Mouse (Mus musculus): ENCODE results near the gene Ripor3. TPM values are rescaled to one million over a fixed set of nuclear protein-coding genes. Genes with fewer than 3 reads are reported as not detected.

Ripor3 gene
- total RNA-seq, 2 experiments from 2014 or later = 0.33 to 0.59 TPM

DNA sequence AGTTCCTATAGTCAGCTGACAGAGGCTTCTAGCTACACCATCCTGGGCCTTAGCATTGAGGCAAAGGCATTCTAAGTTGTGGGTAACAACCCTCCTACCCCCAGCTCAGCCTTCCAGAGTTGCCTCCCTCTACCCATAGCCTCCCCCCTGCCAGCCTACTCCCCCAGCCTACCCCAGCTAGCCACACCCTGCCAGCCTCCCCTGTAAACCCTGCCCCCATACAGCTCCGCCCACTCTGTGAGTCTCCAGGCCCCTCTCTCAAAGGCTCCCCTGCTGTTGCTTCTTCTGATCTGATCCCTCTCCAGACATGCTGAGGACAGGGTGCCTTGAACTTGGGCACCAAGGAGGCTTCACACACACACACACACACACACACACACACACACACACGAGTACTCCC is 21.4 kb upstream of the Ripor3 start:
- no peak for DNase-seq (ENCODE audit: low spot score in 2 of 2)

DNA sequence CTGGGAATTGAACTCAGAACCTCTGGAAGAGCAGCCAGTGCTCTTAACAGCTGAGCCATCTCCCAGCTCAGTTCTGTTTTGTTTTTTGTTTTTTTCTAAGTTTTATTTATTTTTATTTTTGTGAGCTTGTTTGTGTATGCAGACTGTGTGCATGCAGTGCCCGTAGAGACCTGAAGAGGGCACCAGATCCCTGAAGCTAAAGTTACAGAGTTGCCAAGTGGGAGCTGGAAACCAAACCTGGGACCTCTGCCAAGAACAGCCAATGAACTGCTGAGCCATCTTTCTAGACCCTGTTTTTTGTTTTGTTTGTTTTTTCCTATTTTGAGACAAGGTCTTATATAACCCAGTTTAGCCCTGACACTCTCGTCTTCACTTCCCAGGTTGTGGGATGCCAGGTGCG is 18.0 kb upstream of the Ripor3 start:
- no peak for DNase-seq (ENCODE audit: low spot score in 2 of 2)

DNA sequence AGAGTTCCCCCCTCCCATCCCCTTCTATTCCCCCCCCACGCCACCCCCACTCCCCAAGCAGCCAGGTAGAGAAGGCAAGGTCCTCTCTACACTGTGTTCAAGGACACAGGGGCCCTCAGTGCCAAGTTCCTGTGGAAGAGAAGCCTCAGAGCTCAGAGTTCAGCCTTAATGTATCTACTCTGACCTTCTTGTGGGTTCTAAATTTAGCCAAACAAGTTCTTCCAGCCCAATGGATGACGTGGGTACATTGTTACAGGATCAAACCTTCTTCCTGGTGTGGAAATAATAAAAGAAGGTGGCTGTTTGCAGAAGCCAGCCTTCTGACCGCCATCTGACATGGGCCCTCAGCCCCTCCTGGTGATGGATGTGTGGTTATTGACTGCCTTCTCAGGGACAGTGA is 16.0 kb upstream of the Ripor3 start:
- DNase-seq (ENCODE audit: low spot score in 2 of 2) = no peak

DNA sequence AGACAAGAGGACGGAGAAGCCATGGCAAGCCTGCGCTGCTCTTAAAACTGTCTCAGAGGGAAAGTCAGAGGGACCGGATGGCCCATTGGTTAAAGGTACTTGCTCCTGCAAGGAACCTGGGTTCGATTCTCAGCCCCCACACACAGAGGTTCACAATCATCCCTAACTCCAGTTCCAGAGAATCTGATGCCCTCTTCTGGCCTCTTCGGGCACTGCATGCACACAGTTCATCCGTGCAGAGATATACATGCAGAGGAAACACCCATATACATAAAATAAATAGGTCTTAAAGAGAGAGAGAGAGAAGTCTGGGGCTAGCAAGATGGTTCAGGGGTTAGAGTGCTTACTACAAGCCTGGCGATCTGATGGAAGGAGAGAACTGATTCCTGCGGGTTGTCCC is 15.5 kb upstream of the Ripor3 start:
- no peak for DNase-seq (ENCODE audit: low spot score in 2 of 2)

DNA sequence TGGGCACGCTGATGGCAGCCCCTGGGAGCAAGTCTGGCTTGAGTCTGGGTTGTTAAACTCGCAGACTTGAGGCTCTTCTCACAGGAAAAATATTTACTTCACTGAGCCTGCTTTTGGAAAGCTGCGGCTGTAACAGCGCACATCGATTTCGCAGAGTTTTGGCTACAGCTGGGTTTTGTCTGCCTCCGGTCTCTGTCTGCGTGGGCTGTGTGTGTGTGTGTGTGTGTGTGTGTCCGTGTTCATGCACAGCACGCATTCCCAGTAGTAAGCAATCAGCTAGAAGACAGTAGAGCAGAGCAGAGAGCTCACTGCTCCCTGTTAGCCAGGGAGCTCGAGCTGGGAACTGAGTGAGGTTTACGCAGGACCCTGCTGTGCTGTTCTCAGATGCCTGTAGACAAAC is 14.8 kb upstream of the Ripor3 start:
- peak; percentile 61 to 74 for DNase-seq (ENCODE audit: low spot score in 2 of 2)

DNA sequence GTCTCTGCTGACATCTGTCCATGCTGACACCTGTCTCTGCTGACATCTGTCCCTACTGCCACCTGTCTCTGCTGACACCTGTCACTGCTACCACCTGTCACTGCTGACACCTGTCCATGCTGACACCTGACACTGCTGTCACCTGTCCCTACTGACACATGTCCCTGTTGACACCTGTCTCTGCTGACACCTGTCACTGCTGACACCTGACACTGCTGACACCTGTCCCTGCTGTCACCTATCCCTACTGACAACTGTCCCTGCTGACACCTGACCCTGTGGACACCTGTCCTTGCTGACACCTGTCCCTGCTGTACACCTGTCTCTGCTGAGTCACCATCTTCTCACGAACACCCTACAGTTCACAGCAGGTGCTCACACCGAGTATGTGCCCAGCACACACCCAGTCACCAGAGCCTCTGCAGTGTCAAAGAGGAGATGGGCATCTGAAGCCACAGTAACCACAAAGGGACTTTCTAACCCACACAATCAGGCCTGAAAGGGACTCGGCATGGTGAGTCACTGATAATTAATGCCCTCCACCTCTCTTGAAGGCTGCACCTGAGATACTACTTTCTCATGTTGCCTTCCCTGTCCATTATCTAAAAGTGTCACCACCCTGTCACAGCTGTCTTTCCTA is 13.5 kb upstream of the Ripor3 start:
- no peak for DNase-seq (ENCODE audit: low spot score in 2 of 2)

DNA sequence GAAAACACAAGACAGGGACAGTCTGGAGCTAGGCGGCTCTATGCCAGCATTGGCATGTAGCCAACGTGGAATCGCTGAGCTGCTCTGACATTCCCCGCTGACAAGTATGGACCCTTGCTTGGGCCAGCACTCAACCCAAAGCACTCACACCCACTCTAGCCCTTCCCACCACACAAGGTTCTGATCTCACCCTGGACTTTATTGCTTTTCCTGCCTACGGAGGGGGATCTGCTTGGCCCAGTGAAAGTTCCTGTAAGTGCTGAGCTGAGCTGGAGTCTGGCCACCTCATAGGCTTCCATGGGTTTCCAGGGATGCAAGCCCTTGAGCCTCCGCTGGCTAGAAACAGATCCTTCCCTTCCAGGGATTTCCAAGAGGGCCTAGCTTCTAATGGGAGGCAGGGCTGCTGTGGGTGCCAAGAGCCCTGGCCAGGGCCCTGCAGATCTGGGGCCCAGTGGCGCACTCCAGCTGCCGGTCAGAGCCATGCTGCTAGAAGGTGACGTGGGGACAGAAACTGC is 8.8 kb upstream of the Ripor3 start:
- no peak for DNase-seq (ENCODE audit: low spot score in 2 of 2)

DNA sequence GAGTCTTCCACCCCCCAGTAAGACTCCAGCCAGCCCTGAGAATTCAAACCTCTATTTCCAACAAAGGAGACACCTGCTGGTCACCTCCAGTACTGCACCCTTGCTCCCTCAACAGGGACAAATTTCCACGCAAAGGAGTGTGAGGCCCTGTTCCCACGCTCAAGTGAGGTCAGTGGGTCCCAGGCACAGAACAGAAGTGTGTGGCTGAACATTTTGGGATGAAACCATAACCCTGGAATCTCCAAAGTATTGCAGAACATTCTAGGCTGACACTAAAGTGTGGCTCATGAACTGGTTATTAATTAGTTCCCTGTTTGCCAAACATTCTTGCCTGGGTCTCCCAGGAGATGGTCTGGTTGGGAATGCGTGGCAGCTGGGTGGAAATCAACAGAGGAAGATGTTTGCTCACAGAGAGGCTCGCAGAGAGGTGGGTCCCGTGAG is 6.6 kb upstream of the Ripor3 start:
- peak; percentile 51 to 74 for DNase-seq (ENCODE audit: low spot score in 2 of 2)

DNA sequence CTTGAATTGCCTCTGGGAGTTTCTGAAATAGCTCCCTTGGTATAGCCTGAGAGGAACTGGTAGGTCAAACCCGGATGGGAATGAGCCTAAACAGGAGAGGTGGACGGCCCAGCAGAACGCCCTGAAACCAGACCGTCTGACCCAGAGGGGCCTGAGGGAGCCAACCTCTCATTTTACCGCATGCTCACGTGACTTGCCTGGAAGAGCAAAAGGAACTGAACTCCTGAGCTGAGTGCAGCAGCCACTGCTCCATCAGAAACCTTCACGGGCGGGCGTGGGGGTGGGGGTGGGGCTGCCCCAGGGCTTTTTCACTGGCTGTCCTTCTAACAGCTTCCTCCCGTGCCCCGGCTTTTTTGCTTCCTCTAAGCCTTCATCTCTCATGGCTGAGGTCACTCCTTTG is 475 bp upstream of the Ripor3 start:
- DNase-seq (ENCODE audit: low spot score in 2 of 2) = no peak

DNA sequence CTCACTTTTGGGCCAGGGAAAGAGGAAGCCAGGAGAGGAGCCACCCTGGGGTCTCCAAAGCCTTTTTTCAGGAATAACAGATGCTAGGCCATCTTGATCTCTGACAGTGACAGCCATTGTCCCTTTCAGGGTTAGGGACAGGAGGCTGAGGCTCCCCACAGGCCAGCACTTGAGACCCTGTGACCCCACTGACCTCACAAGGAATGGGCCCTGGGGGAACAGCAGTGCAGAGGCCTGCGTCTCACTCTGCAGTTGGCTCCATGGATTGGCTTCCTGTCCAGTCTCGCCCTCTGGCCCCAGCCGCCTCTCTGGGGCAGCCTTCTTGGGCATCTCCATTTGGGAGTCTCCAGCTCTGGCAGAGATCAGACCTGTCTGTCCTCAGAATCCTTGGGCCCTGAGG is 2.3 kb downstream of the Ripor3 start:
- DNase-seq (ENCODE audit: low spot score in 2 of 2) = no peak

DNA sequence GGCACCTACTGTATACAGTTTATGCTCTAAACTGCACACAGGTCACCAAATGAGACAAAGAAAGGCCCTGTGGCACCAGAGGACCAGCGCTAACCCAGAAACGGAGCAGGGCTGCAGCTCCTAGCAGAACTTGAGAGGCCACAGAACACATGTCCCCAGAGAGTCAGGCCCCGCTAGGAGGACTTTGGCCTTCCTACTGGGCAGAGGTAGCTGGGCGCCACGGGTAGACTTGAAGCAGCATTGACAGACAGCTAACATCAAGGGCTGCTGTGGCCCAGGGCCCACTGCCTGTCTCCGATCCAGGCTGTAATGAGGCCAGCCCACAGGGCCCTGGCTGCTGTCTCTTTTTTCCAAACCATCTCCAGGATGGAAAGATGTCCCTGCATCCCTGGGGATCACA is 3.9 kb downstream of the Ripor3 start:
- no peak for DNase-seq (ENCODE audit: low spot score in 2 of 2)

DNA sequence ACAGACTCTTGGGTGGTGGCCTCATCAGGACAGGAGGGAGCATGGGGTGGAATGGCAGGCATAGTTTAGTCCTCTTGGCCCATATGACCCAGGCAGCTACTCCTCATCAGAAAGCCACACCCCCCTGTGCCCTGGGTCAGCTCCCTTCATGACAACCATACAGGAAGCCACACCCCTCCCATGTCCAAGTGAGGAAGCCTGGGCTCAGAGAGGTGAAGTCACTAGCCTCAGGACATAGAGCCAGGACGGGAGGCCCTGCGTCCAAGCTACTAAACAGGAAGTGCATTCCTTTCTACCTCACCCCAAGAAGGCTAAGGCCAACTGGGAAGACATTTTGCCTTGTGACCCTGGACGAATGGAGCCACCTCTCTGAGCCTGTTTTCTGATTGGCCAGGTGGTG is 4.8 kb downstream of the Ripor3 start:
- DNase-seq (ENCODE audit: low spot score in 2 of 2) = no peak

DNA sequence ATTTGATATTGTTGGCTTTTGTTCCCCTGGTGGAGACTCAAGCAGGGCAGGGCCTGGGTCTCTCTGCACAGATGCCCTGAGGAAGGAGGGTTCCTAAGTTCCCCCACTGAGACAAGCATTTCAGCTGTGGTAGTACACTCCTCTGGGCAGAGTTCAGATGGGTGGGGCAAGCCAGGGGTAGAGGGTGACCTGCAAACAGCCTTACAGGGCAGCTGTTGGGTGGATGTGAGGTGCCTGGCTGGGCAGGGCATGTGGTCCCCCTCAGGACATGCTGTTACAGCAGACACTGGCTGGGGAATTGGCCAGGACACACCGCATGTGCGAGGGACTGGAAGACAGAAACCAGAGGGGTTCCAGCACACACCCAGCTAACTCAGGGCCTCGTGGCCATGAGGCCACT is 5.4 kb downstream of the Ripor3 start:
- no peak for DNase-seq (ENCODE audit: low spot score in 2 of 2)

DNA sequence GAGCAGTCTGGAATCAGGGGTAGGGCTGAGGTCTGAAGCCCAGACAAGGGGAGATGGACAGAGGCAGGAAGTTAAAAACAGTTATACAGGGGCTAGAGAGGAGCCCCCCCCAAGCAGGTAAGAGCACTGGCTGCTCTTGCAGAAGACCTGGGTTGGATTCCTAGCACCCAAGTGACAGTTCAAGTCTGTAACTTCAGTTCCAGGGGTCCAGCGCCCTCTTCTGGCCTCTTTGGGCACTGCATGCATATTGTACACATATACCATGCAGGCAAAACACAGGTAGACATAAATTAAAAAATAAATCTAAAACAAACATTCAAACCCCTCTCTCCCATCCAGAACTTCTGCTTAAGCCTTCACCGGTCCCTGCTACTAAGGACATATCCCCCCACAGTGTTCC is 6.0 kb downstream of the Ripor3 start:
- no peak for DNase-seq (ENCODE audit: low spot score in 2 of 2)

DNA sequence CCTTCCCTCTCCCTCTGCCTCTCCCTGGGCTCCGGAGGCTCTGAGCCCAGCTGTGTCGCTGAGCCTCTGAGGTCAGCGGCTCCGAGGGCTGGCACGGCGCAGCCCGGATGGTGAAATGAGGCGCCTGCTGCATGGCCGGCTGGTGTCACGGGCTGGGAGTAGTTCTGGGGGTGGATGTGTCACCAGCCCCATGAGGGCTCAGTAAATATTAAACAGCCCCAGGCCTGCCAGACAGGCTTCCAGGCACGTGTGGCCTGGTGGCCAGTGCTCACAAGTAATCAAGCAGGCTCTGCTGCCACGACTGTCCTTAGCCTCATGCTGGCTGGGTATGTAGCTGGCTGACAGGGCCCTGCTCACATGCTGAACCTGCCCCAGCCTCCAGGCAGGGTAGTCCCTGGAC is 7.0 kb downstream of the Ripor3 start:
- no peak for DNase-seq (ENCODE audit: low spot score in 2 of 2)

DNA sequence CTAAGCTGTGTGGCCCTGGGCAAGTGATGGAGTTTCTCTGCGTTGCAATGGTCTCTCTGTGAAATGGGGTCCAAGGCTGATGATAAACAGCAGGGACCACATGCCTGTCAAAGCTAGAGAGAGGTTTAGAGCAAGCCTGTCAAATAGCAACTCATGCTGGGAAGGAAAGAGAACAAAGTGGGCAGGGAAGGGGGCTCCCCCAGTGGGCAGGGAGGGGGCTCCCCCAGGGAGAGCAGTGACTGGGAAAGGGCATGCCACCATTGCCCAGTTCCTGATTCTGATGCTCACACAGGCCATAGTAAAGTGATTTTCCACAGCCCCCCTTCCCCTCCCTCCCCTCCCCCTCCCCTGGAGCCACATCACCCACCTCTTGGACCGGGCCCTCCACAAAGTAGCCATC is 7.5 kb downstream of the Ripor3 start:
- DNase-seq (ENCODE audit: low spot score in 2 of 2) = no peak

DNA sequence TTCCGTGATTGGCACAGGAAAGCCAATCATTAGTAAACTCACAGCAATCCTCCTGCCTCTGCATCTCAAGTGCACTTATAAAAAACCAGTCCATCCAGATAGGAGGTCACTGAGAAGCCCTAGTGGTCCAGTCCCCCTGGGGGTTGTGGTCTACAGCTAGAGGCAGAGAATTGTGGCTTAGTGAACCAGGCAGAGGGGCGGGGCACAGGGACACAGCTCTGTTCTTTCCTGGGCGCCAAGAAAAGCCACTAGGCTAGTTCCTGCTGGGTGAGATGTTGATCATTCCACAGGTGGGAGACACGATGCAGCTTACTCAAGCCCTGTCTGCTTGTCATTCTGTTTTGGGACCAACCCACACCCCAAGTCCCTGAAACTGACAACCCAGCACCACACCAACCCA is 8.2 kb downstream of the Ripor3 start:
- DNase-seq (ENCODE audit: low spot score in 2 of 2) = no peak

DNA sequence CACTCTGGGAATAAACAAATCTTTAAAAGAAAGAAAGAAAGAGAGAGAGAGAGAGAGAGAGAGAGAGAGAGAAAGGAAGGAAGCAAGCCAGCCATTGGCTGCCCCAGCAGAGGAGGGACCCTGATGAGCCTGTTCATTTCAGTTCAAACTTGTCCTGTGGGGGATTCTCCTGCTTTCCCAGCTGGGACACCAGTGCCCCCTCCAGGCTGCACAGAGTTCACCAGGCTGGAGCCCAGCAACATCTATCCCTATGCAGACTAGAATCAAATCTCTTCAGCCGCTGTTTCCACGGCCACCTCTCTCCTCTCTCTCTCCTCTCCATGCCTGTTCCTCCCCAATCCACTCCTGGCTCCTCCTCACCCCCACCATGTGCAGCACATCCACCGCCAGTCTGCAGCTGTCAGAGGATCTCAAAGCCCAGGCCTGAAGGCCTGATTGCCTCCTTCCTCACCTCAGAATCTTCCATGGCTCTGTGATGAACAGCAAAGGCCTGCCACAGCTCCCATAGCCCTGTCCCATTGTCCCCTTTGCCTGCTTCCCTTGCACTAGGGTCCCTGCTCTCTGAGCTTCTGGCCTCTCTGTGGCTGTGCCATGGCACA is 11.2 kb downstream of the Ripor3 start:
- DNase-seq (ENCODE audit: low spot score in 2 of 2) = no peak

DNA sequence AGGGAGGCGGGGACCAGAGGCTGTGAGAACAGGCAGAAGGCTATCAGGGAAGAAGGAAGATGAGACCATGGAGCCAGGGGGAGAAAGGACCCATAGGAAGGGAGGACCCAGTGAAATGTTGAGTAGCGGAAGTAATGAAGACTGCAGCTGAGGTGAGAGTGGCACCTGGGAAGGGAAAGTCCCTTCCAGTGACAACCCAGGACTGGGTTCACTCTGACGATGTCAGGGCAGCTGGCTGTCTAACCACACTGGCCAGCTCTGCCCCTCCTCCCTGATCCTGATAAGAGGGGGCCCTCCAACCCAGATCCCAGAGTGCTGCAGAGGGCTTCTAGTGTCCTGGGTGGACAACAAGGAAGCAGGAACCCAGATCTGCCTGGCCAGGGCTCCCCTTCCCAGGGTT is 12.9 kb downstream of the Ripor3 start:
- DNase-seq (ENCODE audit: low spot score in 2 of 2) = no peak

DNA sequence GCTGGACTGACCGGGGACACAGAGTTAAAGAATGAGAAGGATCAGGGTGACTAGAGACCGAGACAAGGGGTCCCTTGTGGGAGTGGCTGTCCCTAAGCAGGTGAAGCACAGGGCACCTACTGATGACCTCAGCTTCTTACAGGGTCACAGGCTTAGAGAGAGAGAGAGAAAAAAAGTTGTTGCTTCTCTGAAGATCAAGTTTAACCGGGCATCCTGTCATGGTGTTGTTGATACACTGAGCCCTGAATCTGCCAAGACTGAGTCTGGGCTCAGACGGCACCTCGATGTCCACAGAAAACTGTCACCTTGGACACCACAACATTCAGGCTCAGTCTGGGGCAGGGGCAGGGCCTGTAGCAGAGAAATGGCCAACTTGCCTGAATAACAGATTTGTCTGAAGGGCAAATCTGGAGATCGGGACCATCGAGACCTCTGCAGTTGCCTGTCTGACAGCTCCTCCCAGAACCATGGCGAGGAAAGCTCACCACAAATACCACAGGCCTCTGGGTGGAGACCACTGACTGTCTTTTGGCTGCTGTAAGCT is 13.7 kb downstream of the Ripor3 start:
- no peak for DNase-seq (ENCODE audit: low spot score in 2 of 2)

DNA sequence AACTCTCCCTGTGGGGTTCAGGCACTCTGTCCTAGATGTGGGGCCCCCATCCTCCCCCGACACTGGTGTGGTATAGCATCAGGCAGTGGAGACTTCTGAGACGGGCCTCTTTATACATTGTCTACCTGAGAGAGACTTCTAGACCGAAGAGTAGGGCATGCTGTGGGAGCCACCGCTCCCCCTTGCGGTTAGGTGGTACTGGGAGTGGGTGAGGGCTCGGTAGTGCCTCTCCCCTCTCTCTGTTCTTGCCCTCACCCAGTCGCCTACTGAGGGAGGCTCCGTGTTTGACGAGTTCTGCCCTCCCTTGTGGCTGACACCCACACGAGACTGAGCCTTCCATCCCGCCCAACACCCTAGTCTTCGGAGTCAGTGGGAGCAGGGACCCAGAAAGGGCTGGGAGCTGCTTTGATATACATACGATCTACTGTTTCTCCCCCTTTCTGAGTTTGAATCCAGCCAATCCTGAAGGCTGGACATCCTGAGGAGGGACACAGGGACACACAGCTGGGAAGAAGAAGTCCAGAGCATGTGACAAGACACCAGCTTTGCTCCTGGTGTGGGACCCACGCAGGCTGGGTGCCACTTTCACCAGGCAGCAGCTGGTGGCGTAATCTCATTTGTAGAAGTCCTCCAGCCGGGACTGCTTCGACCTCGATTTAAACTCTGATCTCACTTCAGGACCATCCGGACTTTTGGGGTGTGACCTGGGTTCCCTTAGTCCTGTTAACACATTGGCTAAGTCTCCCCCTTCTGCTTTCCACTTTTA is 14.4 kb downstream of the Ripor3 start:
- DNase-seq (ENCODE audit: low spot score in 2 of 2) = no peak

DNA sequence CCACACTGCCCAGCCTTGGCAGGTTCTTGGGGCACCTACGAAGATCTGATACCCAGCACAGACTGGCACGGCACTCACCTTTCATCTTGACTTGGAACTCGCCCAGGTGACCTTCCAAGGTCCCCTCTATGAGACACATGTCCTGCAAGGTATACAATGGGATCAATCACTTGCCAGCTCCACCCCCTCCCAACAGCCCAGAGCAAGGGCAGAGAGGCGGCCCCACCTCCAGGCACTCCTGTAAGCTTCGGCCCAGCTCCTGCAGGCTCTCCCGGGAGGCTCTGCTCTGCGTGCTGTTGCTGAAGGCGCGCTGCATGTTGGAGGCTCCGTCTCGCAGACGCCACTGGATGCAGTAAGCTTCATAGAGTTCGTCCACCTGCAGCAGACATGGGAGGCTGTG is 17.2 kb downstream of the Ripor3 start:
- DNase-seq (ENCODE audit: low spot score in 2 of 2) = no peak
